Mouse (Mus musculus) cerebellum, adult 2 months (tissue): ENCODE measurements around the gene Zic2. TPM values are rescaled to one million over a fixed set of nuclear protein-coding genes. Genes with fewer than 3 reads are reported as not detected.

Source experiments
- DNase-seq, 2 experiments: peaks; one replicate each; pipeline ENCODE4 v3.0.0; 2021
- H3K27ac ChIP-seq: fragments of 200-500 bp; 2 replicates; pipeline ENCODE4 v1.5.1; 2012; ENCODE audit warnings: low read length, control low read depth, inconsistent platforms; ENCODE audit not compliant: insufficient read depth
- H3K27me3 ChIP-seq: fragments of 200-500 bp; 2 replicates; pipeline ENCODE4 v1.6.1; 2012; ENCODE audit warnings: inconsistent platforms, mild to moderate bottlenecking, low read length, moderate library complexity; ENCODE audit not compliant: control insufficient read depth, insufficient read depth
- H3K4me1 ChIP-seq: fragments of 200-500 bp; 2 replicates; pipeline ENCODE4 v1.6.1; 2011; ENCODE audit warnings: low read length; ENCODE audit not compliant: control insufficient read depth, insufficient read depth
- H3K4me3 ChIP-seq: fragments of 200-500 bp; replicated peaks from 2 replicates; pipeline ENCODE3; 2011; ENCODE audit warnings: mild to moderate bottlenecking, low read depth, low read length, control low read depth; ENCODE audit not compliant: insufficient read depth
- CTCF ChIP-seq: fragments of 200-500 bp; IDR thresholded peaks from 2 replicates; pipeline ENCODE4 v1.5.1; 2011; ENCODE audit warnings: low read depth, mild to moderate bottlenecking, control low read depth, low read length, moderate library complexity, borderline replicate concordance; ENCODE audit not compliant: insufficient read depth
- POLR2A ChIP-seq: fragments of 200-500 bp; IDR thresholded peaks from 2 replicates; pipeline ENCODE4 v1.6.1; 2011; ENCODE audit warnings: low read length, control low read depth, borderline replicate concordance; ENCODE audit not compliant: insufficient read depth
- WGBS: fragments of 180-500 bp; shearing (Covaris S2); methylation state at CpG from one replicate; pipeline ENCODE4 v1.1.7; 2018; 5-methylcytosine and 5-hydroxymethylcytosine counted together
- polyA plus RNA-seq: library from polyadenylated mRNA; depleted of rRNA; stranded (reverse); fragments of >200 nt; gene quantifications from 2 replicates; pipeline ENCODE4 v1.2.3, GENCODE M21; 2012

Zic2 gene
- polyA plus RNA-seq, 1 experiment = 157 TPM

DNA sequence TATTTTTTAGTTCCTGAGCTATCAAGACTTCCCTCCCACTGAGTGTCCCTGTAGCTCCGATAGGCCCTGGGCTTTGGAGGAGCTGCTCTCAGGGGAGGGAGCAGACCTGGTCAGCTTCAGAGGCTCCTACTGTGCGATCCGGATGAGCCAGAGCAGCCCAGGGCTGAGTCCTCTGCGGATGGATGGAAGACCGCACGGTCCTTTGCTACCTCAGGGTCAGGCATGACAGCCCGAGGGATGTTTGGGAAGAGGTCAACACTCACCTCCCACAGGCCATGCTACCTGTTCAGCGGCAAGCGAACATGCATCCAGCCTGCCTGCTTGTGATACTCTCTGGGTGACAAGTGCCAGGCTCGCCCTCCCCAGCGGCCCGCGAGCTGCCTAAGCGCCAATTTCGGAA, 5.9 kb downstream of the Zic2 start:
- peak; percentile 77 to 83 for DNase-seq
- peak overlapping the region; percentile 98 for H3K4me3 ChIP-seq
- peak overlapping the region; percentile 99 for H3K27ac ChIP-seq
- TF ChIP-seq CTCF = no peak
- TF ChIP-seq POLR2A = 0 out of 2 replicates have a peak, but pooled peaks have one; percentile 33
- no peaks in the 10 kb centered on the region for H3K4me1 ChIP-seq
- 6% methylated on average over 15 of the region's 15 CpGs for WGBS
- H3K27me3 ChIP-seq = no peaks in the 10 kb centered on the region

DNA sequence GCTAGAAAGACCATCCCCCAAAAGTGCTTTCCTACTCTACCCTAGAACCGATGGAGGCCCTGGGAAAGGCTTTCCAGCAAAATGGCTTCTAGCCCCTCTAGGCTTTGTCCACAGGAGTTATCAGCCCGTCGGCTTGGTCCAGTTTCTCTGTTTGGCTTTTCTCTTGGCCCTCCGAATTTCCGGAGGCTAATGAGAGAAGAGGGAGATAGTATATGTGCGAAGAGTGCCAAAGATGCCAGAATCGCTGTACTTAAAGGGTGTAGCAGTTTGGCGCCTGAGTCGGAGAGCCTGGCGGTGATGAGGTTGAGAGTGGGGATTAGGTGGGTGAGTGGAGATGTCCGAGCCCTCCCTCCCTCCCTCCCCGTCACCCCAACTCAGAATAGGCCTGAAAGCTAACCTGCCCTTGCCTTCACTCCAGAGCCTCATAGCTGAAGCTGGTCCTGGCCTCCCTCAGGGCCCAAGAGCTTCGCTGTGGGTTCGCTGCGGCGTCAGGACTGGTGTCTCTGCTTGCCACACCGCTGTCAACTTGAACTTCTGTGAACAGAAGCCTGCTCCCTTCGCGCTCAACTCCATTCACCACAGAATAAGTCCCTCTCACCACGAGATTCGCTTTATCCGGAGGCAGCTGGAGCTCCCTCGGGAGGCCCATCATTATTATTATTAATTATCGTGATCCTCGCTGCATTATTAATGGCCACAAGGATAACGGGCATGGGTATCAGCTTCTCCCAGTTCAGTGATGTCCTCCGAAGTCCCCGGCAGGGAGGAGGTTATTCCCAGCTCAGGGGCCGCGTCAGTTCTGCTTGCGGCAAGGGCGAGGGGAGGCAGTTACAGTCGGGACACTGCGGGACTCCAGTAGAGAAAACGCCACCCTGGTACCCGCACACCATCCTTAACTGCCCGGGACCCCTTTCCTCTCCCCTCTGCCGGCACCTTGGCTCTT, 7.1 kb downstream of the Zic2 start:
- H3K27me3 ChIP-seq = no peaks in the 10 kb centered on the region
- H3K4me1 ChIP-seq = no peaks in the 10 kb centered on the region

DNA sequence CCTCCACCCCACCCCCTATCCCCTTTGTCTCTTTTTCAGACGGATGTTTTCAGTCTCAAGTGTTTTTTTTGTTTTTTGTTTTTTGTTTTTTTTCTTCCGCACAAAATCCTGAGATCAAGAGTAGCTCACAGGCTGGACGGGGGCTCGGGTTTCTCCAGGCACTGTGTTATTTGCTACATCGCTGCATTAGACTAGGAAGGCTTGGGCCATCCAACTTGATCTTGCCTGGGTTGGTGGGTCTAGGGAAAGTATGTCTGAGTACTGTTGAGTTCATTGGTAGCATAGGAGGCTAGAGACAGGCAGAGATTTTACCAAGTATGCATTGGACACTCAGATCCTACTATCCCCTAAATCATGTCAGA, 7.8 kb downstream of the Zic2 start:
- H3K4me3 ChIP-seq = peak overlapping the region; percentile 98
- no peaks in the 10 kb centered on the region for H3K4me1 ChIP-seq
- WGBS = 3% methylated on average over 5 of the region's 5 CpGs
- H3K27me3 ChIP-seq = no peaks in the 10 kb centered on the region
- TF ChIP-seq CTCF = no peak
- TF ChIP-seq POLR2A = no peak
- DNase-seq = peak; percentile 38 to 60
- peak overlapping the region; percentile 99 for H3K27ac ChIP-seq

More for the DNA sequence above, 7.1 kb downstream of the Zic2 start:
- 4% methylated on average over 38 of the region's 38 CpGs for WGBS
- 0 out of 2 replicates have a peak, but pooled peaks have one; percentile 19 for TF ChIP-seq POLR2A
- no peak for TF ChIP-seq CTCF
- peak overlapping the region; percentile 99 for H3K27ac ChIP-seq
- DNase-seq = peak; percentile 69 to 80
- peak overlapping the region; percentile 98 for H3K4me3 ChIP-seq

DNA sequence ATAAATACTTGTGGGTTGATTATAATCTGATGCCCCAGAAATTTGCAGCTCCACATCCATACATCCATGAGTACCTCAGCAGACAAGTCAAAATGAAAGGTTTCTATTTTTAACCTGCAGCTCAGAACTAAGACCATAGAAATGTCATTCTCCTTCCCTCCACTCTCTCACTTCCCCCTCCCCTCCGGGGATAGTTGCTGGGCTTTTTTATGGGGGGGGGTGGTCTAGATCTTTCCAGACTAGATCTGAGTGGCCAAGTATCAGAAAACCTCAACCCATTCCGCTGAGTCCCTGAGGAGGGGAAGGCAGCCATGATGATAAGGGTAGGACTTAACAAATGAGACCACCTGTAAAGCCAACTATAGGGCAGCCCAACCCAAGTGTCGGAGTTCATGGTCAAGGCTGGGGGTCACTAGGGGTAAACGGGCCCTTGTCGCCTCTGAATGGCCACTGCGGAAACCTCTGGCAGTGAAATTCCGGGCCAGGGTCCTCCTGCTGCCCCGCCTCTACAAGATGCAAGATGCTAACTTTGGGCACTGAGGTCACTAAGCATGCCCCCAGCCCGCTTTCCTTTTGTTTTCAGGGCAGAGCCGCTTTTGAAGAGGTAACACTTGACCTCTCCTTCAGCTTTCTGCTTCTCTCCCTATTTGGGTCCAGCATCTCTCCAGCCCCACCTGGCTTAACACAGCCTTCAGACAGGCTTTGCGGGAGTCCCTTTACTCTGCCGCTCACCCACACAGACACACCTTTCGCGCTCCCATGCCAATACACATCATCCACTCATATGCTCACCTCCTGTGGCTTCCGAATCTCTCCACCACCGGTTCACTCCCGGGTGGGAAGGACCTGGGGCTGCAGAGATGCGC, 8.6 kb downstream of the Zic2 start:
- 5% methylated on average over 18 of the region's 18 CpGs for WGBS
- no peaks in the 10 kb centered on the region for H3K27me3 ChIP-seq

DNA sequence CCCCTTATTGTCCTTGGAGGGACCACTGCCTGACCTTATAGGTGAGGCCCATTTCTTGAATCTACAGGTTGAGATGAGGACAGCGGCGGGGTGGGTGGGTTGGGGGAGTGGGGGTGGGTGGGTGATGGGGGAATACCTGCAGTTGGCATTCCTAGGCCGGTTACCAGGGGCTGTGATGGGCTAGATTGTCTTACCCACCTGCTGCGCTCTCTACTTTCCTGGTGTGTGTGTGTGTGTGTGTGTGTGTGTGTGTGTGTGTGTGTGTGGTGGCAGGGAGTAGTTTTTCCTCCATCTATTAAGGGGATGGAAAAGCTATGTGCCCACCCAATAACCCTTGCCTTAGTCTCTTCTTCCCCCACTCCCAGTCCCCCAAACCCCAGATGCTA, 9.2 kb downstream of the Zic2 start:
- 0% methylated on average over 4 of the region's 4 CpGs for WGBS
- H3K27me3 ChIP-seq = no peaks in the 10 kb centered on the region
- TF ChIP-seq POLR2A (no peak), CTCF (no peak)
- H3K4me1 ChIP-seq = no peaks in the 10 kb centered on the region
- peak overlapping the region; percentile 97 for H3K4me3 ChIP-seq
- peak overlapping the region; percentile 100 for H3K27ac ChIP-seq
- no peak for DNase-seq

More for the DNA sequence above, 8.6 kb downstream of the Zic2 start:
- peak; percentile 86 to 90 for DNase-seq
- peak overlapping the region; percentile 97 for H3K4me3 ChIP-seq
- H3K4me1 ChIP-seq = no peaks in the 10 kb centered on the region
- H3K27ac ChIP-seq = peak overlapping the region; percentile 99
- no peak; the same call in 1 of the 2 replicates for TF ChIP-seq CTCF
- TF ChIP-seq POLR2A = peak; percentile 57; the same call in 1 of the 2 replicates

DNA sequence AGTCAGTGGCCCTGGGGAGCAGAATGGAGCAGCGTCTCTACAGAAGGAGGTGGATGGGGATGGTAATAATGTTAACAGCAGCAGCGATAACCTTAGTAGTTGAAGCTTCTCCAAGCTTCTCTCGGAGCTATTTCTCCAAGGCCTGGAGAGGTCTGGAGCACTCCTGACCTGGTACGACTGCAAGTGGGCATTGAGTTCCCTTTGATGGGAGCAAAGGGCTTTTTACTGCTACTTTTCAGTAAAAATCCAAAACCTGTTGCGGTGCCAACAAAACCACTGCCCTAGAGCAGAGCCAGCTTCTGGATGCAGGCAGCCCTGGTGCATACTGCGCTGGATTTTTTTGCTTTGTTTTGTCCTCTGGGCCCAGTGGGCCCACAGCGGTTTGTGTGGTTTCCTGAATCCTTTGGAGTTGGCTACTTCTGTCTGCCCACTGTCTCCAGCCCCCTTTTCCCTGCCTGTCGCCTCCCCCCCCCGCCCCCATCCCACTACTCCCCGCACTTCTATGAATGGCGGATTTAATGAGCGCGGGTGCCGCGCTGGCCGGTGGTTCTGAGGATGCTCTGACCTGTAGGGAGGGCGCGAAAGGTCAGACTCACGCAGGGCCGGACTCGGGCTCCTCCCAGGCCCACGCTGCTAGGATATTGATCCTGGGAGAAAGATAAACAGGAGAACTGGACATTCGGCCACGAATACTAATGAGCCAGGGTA, 9.8 kb downstream of the Zic2 start:
- peak overlapping the region; percentile 100 for H3K27ac ChIP-seq

DNA sequence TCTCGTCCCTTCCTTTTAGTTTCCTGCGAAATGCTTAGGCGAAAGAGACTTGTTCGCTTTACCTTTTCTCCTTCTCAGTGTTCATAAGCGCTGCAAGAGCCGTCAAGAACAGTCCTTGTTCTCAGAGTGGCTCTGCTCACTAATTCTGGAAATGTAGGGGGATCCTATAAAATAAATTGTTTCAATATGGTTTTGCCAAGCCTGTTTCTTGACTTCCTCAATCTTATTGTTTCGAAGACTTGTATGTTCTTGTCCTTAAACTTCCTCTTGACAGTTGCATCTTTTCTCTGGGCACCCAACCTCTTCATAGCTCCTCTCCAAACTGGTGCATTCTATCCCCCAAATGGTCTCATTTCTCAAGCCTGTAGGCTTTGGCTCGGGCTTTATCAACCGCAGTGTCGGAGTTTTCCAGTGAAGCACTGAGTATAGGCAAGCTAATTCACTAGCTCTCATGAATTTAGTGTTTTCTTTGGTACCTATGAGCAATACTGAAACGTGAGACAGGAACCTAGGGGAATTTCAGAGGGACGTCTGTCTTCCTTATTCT, 10.5 kb downstream of the Zic2 start:
- 4% methylated on average over 12 of the region's 12 CpGs for WGBS

More for the DNA sequence above, 9.8 kb downstream of the Zic2 start:
- peak overlapping the region; percentile 97 for H3K4me3 ChIP-seq
- WGBS = 1% methylated on average over 24 of the region's 24 CpGs
- H3K27me3 ChIP-seq = no peaks in the 10 kb centered on the region
- DNase-seq = peak; percentile 74 to 76
- TF ChIP-seq POLR2A = 0 out of 2 replicates have a peak, but pooled peaks have one; percentile 19
- no peak for TF ChIP-seq CTCF
- no peaks in the 10 kb centered on the region for H3K4me1 ChIP-seq

More for the DNA sequence above, 10.5 kb downstream of the Zic2 start:
- Histone ChIP-seq H3K4me3 (peak overlapping the region; percentile 97), H3K27ac (peak overlapping the region; percentile 100), H3K27me3 (no peaks in the 10 kb centered on the region), H3K4me1 (no peaks in the 10 kb centered on the region)
- DNase-seq = peak; percentile 60 to 62
- no peak for TF ChIP-seq POLR2A
- no peak for TF ChIP-seq CTCF
